Mouse (Mus musculus) spleen, postnatal 10 days (tissue): ENCODE data around the gene Gm21477.
"Not testable (repeated sequence)": the region's sequence is repeated elsewhere in the genome, so short reads cannot be mapped to it uniquely, and the experiment has no call there.

Source experiments
- DNase-seq, 2 experiments: peaks; one replicate each; pipeline ENCODE4 v3.0.0; 2021 to 2022; ENCODE audit warnings: low spot score in 2 of 2

Gm21477 gene

DNA sequence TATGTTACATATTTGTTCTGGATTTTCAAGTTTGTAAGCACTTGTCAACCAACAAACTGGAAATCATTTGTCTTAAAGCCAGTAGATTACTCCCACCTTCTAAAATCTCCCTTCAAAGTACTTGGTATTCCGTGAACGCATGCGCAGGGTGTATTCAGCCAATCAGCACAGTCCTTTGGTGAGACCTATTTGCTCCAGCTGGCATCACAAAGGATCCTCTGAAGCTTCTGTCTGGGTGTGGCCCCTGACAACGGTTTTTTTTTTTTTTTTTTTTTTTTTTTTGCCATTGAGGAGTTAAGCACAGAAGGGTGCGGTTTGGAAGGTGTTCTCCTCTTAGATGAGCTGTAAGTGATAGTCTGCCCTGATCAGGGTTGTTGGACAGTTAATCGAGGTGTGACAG, at the start of gene Gm21477:
Gm21477 (plus strand) TSS at position 301 of the 400 bp plus-strand sequence.
- not testable (repeated sequence) for DNase-seq
